Mouse (Mus musculus) neural tube, postnatal 0 days (tissue): ENCODE data around the gene Mon1a. TPM values are rescaled to one million over a fixed set of nuclear protein-coding genes. Genes with fewer than 3 reads are reported as not detected.

Source experiments
- polyA plus RNA-seq: library from polyadenylated mRNA; unstranded; fragments of >200 nt; fragmentation: Nextera tagmentation; extraction: Ambion mirVana; gene quantifications from 2 replicates; pipeline ENCODE4 v1.2.1, GENCODE M21; 2015

The Mon1a gene
- polyA plus RNA-seq = 13.8 and 15.2 TPM in 2 replicates

DNA sequence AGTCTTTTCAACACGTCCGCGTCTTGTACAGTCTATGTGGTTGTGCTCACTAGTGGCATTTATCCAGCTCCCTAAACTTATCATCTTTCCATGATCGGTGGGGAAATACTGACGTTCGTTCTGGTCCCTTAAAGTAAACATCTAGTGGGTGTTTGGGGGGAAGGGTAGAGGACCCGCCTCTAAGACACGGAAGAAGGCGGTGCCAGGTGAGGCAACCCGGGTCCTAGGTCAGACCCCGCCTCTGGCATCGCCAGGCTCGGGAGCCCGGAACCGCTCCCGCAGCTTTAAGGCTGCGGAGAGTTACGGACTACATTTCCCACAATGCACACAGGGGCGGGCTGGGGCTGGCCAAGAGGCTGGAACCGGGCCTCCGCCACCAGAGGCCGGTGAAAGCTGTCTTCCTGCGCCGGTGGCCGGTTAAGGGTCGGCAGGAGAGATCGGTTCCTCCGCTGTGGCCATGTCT, at the start of gene Mon1a:
Gene Mon1a, plus strand, starts transcription at position 348 of the 463 bp plus-strand sequence.

DNA sequence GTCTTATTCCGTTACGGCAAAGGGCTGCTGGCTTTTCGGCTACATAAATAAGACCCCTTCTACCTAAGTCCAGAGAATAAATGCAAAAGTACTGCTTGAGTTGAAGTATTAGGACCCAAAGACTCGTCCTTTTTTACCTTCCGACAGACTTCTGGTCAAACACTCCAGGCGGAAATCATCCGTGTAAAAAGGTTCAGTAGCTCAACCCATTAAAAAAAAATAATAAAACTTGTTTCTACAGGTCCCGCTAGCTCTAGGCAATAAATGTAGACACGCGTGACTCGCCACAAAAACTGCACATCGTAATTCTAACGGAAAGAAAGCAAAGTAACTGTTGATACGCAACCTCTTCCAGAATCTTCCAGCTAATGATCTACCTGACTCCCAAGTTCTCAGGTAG, 14.8 kb upstream of the Mon1a start, which contains the start of gene Rbm6:
Gene Rbm6, minus strand, starts transcription at position 101 of the 400 bp plus-strand sequence.

DNA sequence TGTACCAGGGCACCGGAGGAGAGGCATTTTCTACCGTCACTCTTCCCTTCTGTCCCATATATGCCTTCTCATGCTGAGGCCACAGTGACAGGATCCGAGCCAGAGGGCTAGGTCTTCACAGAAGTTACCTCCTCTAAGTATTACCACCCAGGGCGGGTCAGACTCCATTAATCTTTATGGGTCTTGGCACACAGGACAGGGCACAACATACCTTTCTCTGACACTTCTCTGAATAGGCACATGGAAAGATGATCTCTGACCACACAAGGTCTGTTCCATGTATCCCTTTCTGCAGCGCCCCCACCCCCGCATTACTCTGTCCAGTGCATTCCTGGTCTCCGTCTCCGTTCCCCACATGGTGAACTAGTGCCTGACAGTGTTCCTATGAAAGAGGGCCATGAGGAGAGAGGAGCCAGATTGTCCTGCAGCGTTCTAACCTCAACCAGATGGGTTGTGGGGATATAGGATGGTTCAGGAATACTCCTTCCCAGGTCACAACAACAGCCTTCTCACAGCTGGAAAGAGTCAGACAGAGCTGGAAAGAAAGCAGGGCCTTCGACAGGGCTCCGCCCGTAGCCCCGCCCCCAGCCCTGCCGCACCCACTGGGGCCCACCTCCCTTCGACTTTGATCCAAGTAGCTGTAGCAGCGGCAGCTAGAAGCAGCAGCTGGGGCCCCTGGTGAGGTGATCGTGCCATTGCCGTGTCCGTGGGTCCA, 18.5 kb downstream of the Mon1a start, which contains the start of gene Mst1r:
Gene Mst1r, plus strand, starts transcription at position 622 of the 715 bp plus-strand sequence.

DNA sequence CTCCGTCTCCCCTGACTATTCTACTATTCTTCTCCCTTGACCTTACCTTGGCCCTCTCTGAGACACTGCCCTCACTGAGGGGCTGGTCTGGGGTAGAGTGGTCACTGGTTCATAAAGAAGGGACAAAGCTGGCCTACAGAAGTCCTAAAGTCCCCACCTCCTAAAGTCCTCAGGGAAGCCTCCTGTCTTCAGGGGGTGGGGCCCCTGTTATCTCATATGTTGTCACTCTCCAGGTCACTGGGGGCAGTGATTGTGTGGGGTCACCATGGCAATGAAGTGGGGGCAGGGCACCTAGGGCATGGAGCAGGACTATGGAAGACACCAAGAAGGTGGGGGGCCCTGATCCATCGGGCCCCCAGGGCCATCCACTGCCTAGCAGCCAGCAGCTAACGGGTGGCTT, 40.2 kb downstream of the Mon1a start, which contains the start of gene Actl11:
Gene Actl11, plus strand, starts transcription at position 301 of the 400 bp plus-strand sequence.

DNA sequence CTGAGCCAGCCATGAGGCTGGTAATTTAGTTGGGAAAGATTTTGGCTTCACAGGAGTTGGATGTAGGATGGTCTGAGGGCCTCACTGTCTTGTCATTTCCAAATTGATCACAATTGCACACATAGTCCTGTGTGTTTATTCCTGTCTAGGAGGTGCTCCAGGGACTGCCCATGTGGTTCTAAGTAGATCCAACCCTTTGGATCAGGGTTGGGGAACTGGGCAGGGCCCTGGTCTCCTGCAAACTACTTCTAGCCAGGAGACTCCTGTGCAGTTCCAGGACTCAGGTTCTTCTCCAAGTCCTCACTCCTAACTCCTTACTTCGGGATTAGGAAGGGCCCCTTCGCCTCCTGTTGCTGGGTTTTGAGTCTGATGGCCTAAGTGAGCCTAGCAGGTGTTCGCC, 47.4 kb downstream of the Mon1a start, which contains the start of gene Camkv:
Gene Camkv, plus strand, starts transcription at position 301 of the 400 bp plus-strand sequence.

DNA sequence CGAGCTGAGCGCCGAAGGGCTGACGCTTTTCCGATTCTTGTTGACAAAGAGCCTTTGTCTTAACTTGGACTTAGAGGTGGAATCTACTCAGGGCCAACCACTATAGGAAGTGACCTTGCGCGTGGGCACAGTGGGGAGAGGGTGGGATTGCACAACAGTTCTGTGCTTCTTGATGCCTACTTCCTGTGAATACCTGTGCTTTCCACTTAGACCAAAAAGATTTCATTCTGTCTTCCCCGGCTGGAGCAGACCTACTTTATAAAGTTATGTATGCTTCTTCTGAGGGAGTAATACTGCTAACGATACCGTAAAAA, 61.9 kb downstream of the Mon1a start, which contains the start of gene Traip:
Gene Traip, plus strand, starts transcription at position 215 of the 314 bp plus-strand sequence.

Other genes with a start within 250 kb of the Mon1a start
- 54.2 and 66.6 TPM in 2 replicates for gene Slc38a3, start 218.6 kb upstream of the Mon1a start, polyA plus RNA-seq
- 3.0 and 4.8 TPM in 2 replicates for gene Gnat1, start 208.4 kb upstream of the Mon1a start, polyA plus RNA-seq
- gene Sema3f, start 177.7 kb upstream of the Mon1a start, polyA plus RNA-seq = 8.0 and 9.4 TPM in 2 replicates
- gene Rbm5, start 117.2 kb upstream of the Mon1a start, polyA plus RNA-seq = 136 and 143 TPM in 2 replicates
- 50.8 and 55.7 TPM in 2 replicates for gene Rbm6, start 14.9 kb upstream of the Mon1a start, polyA plus RNA-seq
- gene Mst1r, start 18.7 kb downstream of the Mon1a start, polyA plus RNA-seq = 1.4 and 1.6 TPM in 2 replicates
- not detected in 2 replicates for gene Actl11, start 40.3 kb downstream of the Mon1a start, polyA plus RNA-seq
- 83.3 and 101 TPM in 2 replicates for gene Camkv, start 47.5 kb downstream of the Mon1a start, polyA plus RNA-seq
- gene Traip, start 62.0 kb downstream of the Mon1a start, polyA plus RNA-seq = 5.1 and 7.6 TPM in 2 replicates
- 8.6 and 10.5 TPM in 2 replicates for gene Uba7, start 87.4 kb downstream of the Mon1a start, polyA plus RNA-seq
- gene Gm20661, start 94.9 kb downstream of the Mon1a start, polyA plus RNA-seq = 0.36 and 0.93 TPM in 2 replicates
- 19.8 and 20.4 TPM in 2 replicates for gene Inka1, start 97.7 kb downstream of the Mon1a start, polyA plus RNA-seq
- 1.2 and 2.5 TPM in 2 replicates for gene Cdhr4, start 104.3 kb downstream of the Mon1a start, polyA plus RNA-seq
- 0.74 and 0.92 TPM in 2 replicates for gene Gm20662, start 108.2 kb downstream of the Mon1a start, polyA plus RNA-seq
- 76.1 and 83.1 TPM in 2 replicates for gene Ip6k1, start 114.3 kb downstream of the Mon1a start, polyA plus RNA-seq
- 21.2 and 23.7 TPM in 2 replicates for gene Gmppb, start 161.1 kb downstream of the Mon1a start, polyA plus RNA-seq
- 1.9 and 2.3 TPM in 2 replicates for gene Amigo3, start 165.0 kb downstream of the Mon1a start, polyA plus RNA-seq
- gene Mst1, start 192.3 kb downstream of the Mon1a start, polyA plus RNA-seq = 0.25 TPM in 1 of 2 replicates, not detected in the other
- 32.1 and 42.2 TPM in 2 replicates for gene Rnf123, start 195.2 kb downstream of the Mon1a start, polyA plus RNA-seq
- 43.7 and 50.4 TPM in 2 replicates for gene Apeh, start 206.5 kb downstream of the Mon1a start, polyA plus RNA-seq